9 mouse cellular contexts compared by ENCODE assay signal in genomic region chr1:157076781-157077705, GRCm38 (mm10). TPM values are rescaled to one million over a fixed set of nuclear protein-coding genes. Genes with fewer than 3 reads are reported as not detected.
DNase-seq lines count a peak whose midpoint lies in the region; ATAC-seq lines count a peak whose summit lies in the region.
"Had no signal": no experiment of that assay in that cellular context is flagged by ENCODE, and none has a peak within 500 bp of the region (broad histone marks: within the 10 kb centered on the region; RNA-seq: fewer than 3 reads in every experiment).

No protein-coding gene starts in this region.

- peaks cover 5% of the 10 kb centered on the region; the same call in 1 of the 2 replicates for H3K4me1 ChIP-seq in hindbrain, embryonic 14.5 days (replicated peaks; ENCODE audit: control insufficient read depth, insufficient read depth, low read length)

- peak; percentile 23; the same call in 1 of the 2 replicates for ATAC-seq in hindbrain, embryonic 14.5 days (ENCODE audit: low FRiP score)

- no peaks in the 10 kb centered on the region for H3K9me3 ChIP-seq in hindbrain, embryonic 14.5 days (ENCODE audit: control insufficient read depth, low read length)
- H3K9me3 ChIP-seq: midbrain, embryonic 12.5 days had no signal

- 63% methylated on average over 43 of the region's 43 CpGs for WGBS in hindbrain, embryonic 14.5 days

- no peaks in the 10 kb centered on the region for H3K36me3 ChIP-seq in hindbrain, embryonic 14.5 days (replicated peaks; ENCODE audit: control insufficient read depth, insufficient read depth)
- H3K36me3 ChIP-seq: midbrain, embryonic 12.5 days had no signal

- no peak overlapping the region for H3K27ac ChIP-seq in hindbrain, embryonic 14.5 days
- H3K27ac ChIP-seq: midbrain, embryonic 12.5 days had no signal

- no peak overlapping the region for H3K9ac ChIP-seq in hindbrain, embryonic 14.5 days
- H3K9ac ChIP-seq: midbrain, embryonic 12.5 days had no signal

- H3K27me3 ChIP-seq in hindbrain, embryonic 14.5 days (ENCODE audit: control insufficient read depth, insufficient read depth, low read length): no peaks in the 10 kb centered on the region

- no peak overlapping the region for H3K4me3 ChIP-seq in hindbrain, embryonic 14.5 days (replicated peaks; ENCODE audit: low read length)
- H3K4me3 ChIP-seq: midbrain, embryonic 12.5 days had no signal

- peak; percentile 87 for DNase-seq in R1 (ENCODE audit: low read depth, low spot score)
- DNase-seq in cerebellum, postnatal 10 days: peak; percentile 98 to 99
- peak; percentile 87 to 90 for DNase-seq in frontal cortex, postnatal 25 days (ENCODE audit: low spot score in 2 of 2)
- DNase-seq in hindbrain, embryonic 14.5 days (ENCODE audit: low spot score): peak; percentile 83
- DNase-seq in layer of hippocampus, postnatal 36 days: peak; percentile 87 to 88
- peak; percentile 85 for DNase-seq in lung, postnatal 25 days (ENCODE audit: low spot score)
- DNase-seq in retina, embryonic 14.5 days (ENCODE audit: low spot score): peak; percentile 92
- peak; percentile 87 to 89 for DNase-seq in thymus, postnatal 36 days

- H3K4me2 ChIP-seq in hindbrain, embryonic 14.5 days (replicated peaks): no peak overlapping the region
- H3K4me2 ChIP-seq: midbrain, embryonic 12.5 days had no signal

RNA-seq across cellular contexts. Expression of gene Tex35, which starts 31.4 kb away (rescaled TPM):
- not detected in 2 replicates for polyA plus RNA-seq in hindbrain, embryonic 14.5 days (2014; fragmentation: Nextera tagmentation; extraction: Ambion mirVana)
- not detected for total RNA-seq in layer of hippocampus, postnatal 36 days (2021)
- polyA plus RNA-seq: midbrain, embryonic 12.5 days had no signal
